Comparison of ENCODE assay signal across 19 mouse cellular contexts in the genomic region with DNA sequence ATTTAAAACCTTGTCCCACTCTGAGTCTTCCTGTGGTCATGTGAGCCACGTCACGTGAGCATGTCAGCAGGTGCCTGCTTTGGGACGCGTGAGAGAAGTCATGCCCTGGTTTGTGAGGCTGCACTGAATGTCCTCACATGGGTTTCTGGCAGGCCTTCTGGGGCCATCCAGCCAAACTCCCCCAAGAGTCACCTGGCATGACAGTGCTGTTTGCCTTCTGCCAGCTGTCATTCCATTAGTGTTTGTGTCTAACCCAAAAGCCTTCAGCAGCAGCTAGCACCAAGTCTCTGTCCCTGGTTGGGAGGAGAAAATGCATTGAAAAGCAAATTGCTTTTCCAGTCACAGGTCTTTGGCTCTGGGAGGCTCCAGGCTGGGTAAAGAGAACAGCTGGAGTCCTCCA. TPM values are rescaled to one million over a fixed set of nuclear protein-coding genes. Genes with fewer than 3 reads are reported as not detected.
DNase-seq lines count a peak whose midpoint lies in the region; ATAC-seq and TF ChIP-seq lines count a peak whose summit lies in the region.
"Had no signal": no experiment of that assay in that cellular context is flagged by ENCODE, and none has a peak within 500 bp of the region (broad histone marks: within the 10 kb centered on the region; RNA-seq: fewer than 3 reads in every experiment).

No protein-coding gene starts in this region.

- intact Hi-C loops in gastrocnemius, postnatal 14 days (cut with DNase I; ENCODE audit: low total_unique reads): no loop called here

- peak; percentile 8 for DNase-seq in layer of hippocampus, adult 9-11 months
- DNase-seq in layer of hippocampus, postnatal 10 days (ENCODE audit: low spot score in 2 of 2): no peak
- peak; percentile 82 for DNase-seq in cerebellum, adult 9-10 months
- peak; percentile 35 for DNase-seq in gastrocnemius, postnatal 14 days
- DNase-seq in frontal cortex, postnatal 10 days (ENCODE audit: low spot score in 2 of 2): no peak
- no peak for DNase-seq in lung, postnatal 36 days
- DNase-seq in forebrain, postnatal 0 days: no peak
- DNase-seq: adrenal gland, postnatal 10 days; kidney, adult 2 months; thymus, postnatal 4 days had no signal

- TF ChIP-seq CTCF in forebrain, postnatal 0 days (IDR thresholded peaks at IDR 0.05; ENCODE audit: low read depth): no peak

- 89% methylated on average over 4 of the region's 4 CpGs for WGBS in forebrain, postnatal 0 days

- ATAC-seq in forebrain, postnatal 0 days: no peak
- ATAC-seq: forebrain, embryonic 13.5 days; Patski had no signal

- H3K27me3 ChIP-seq in forebrain, postnatal 0 days (ENCODE audit: insufficient read depth, low read length): no peaks in the 10 kb centered on the region
- H3K27me3 ChIP-seq: forebrain, embryonic 13.5 days; hindbrain, embryonic 13.5 days; lung, embryonic 15.5 days had no signal

- no peaks in the 10 kb centered on the region for H3K9me3 ChIP-seq in forebrain, postnatal 0 days (ENCODE audit: low read length)
- H3K9me3 ChIP-seq: embryonic facial prominence, embryonic 15.5 days; forebrain, embryonic 13.5 days; hindbrain, embryonic 13.5 days; lung, embryonic 15.5 days had no signal

- H3K4me1 ChIP-seq in forebrain, postnatal 0 days (ENCODE audit: insufficient read depth): no peaks in the 10 kb centered on the region
- H3K4me1 ChIP-seq: forebrain, embryonic 13.5 days; lung, embryonic 15.5 days had no signal

- no peaks in the 10 kb centered on the region for H3K36me3 ChIP-seq in forebrain, postnatal 0 days (ENCODE audit: insufficient read depth)
- H3K36me3 ChIP-seq: embryonic facial prominence, embryonic 15.5 days; hindbrain, embryonic 13.5 days; lung, embryonic 15.5 days had no signal

- H3K27ac ChIP-seq in forebrain, postnatal 0 days (ENCODE audit: low read depth, low read length): no peak overlapping the region
- H3K27ac ChIP-seq: embryonic facial prominence, embryonic 15.5 days; forebrain, embryonic 13.5 days; hindbrain, embryonic 13.5 days; lung, embryonic 15.5 days had no signal

- no peak overlapping the region for H3K4me3 ChIP-seq in forebrain, postnatal 0 days (ENCODE audit: low read depth, low read length)
- H3K4me3 ChIP-seq: embryonic facial prominence, embryonic 15.5 days; forebrain, embryonic 13.5 days; hindbrain, embryonic 13.5 days; lung, embryonic 15.5 days had no signal

- H3K9ac ChIP-seq in forebrain, postnatal 0 days: no peak overlapping the region
- H3K9ac ChIP-seq: embryonic facial prominence, embryonic 15.5 days; forebrain, embryonic 13.5 days; hindbrain, embryonic 13.5 days; lung, embryonic 15.5 days had no signal

- no peak overlapping the region for H3K4me2 ChIP-seq in forebrain, postnatal 0 days (ENCODE audit: low read depth)
- H3K4me2 ChIP-seq: embryonic facial prominence, embryonic 15.5 days; forebrain, embryonic 13.5 days; hindbrain, embryonic 13.5 days; lung, embryonic 15.5 days had no signal

RNA-seq across cellular contexts. Expression of gene 4930564D02Rik, which starts 50.0 kb away (rescaled TPM):
- not detected for total RNA-seq in layer of hippocampus, postnatal 10 days (2021)
- not detected for total RNA-seq in gastrocnemius, postnatal 14 days (2021)
- total RNA-seq in forebrain, postnatal 0 days (2014; rRNA removed): not detected in 2 replicates
- not detected in 2 replicates for polyA plus RNA-seq in forebrain, postnatal 0 days (2015; fragmentation: Nextera tagmentation; extraction: Ambion mirVana)
- total RNA-seq: adrenal gland, postnatal 10 days; gastrocnemius, postnatal 4 days; left cerebral cortex, postnatal 10 days; megakaryocyte-erythroid progenitor cell, adult 5-6 weeks had no signal
- polyA plus RNA-seq: embryonic facial prominence, embryonic 15.5 days; forebrain, embryonic 13.5 days; hindbrain, embryonic 13.5 days; kidney, adult 2 months; large intestine, adult 2 months; lung, embryonic 15.5 days; Patski had no signal

Comparison
In these comparisons a context has a peak if more than half of its experiments do, and no peak if none do; other contexts are left out.
1. DNase-seq: peak in layer of hippocampus, adult 9-11 months (single experiment), cerebellum, adult 9-10 months (single experiment) and gastrocnemius, postnatal 14 days (single experiment); none in layer of hippocampus, postnatal 10 days (0 of 2), frontal cortex, postnatal 10 days (0 of 2), lung, postnatal 36 days (single experiment) and forebrain, postnatal 0 days (single experiment).